8 mouse cellular contexts compared by ENCODE assay signal in the genomic region with DNA sequence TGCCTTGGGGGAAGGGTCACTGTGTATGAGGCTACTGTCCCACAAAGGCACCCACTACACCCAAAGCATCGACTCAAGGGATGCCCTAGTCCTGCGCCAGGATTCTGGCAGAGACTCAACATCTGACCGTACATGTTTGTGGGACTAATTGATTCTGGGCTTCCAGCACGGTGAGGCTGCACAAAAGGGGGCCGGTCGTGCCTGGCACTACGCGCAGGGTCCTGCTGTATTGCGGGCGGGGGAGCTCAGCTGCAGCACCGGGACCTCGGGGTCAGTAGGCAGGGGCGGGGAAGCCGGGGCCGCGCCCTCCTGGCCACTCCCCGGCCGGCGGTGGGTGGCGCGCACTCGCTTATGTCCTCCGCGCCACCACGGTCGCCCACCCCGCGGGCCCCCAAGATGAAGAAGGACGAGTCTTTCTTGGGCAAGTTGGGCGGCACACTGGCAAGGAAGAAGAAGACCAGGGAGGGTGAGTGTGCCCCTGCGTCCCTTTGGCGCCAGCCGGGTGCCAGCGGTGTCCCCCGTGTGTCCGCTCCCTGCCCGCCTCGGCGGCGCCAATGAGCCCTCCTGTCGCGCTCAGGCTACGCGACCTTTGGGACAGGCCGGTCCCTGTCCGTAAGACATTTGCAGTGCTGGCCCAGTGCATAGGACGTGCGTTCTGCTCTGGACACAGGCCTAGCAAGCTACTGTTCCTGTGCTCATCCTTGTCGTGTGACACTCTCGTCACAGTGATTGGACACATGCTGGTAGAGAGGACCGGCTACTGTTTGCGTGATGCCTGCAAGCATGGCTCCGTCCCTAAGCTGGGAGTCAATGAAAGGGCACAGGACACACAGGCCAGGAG. TPM values are rescaled to one million over a fixed set of nuclear protein-coding genes. Genes with fewer than 3 reads are reported as not detected.
DNase-seq lines count a peak whose midpoint lies in the region; ATAC-seq and TF ChIP-seq lines count a peak whose summit lies in the region.

Gene Parvb, plus strand, starts transcription at position 323 of the 841 bp plus-strand sequence.

- peak within 1 kb of the TSS; percentile 69 to 80 for H3K4me3 ChIP-seq in ES-E14 (ENCODE audit: insufficient read depth in 1 of 2, low read depth in 1 of 2, low read length in 2 of 2, poor library complexity in 1 of 2, severe bottlenecking in 1 of 2)
- H3K4me3 ChIP-seq in forebrain, embryonic 10.5 days: peak within 1 kb of the TSS; percentile 65
- H3K4me3 ChIP-seq in heart, embryonic 14.5 days (ENCODE audit: control insufficient read depth in 1 of 2, insufficient read depth in 1 of 2, low read depth in 1 of 2, low read length in 2 of 2): peak within 1 kb of the TSS; percentile 63 to 65
- peak within 1 kb of the TSS; percentile 78 for H3K4me3 ChIP-seq in liver, embryonic 13.5 days (replicated peaks)

- H3K4me2 ChIP-seq in heart, embryonic 14.5 days (ENCODE audit: low read length): peak within 1 kb of the TSS; percentile 85
- peak within 1 kb of the TSS; percentile 96 for H3K4me2 ChIP-seq in liver, embryonic 13.5 days

- no peak for TF ChIP-seq CTCF in brain, embryonic 14.5 days (IDR thresholded peaks at IDR 0.05; ENCODE audit: borderline replicate concordance, extremely low read depth, insufficient read depth, insufficient read length)

- peaks cover 58% of the 10 kb centered on the region for H3K27me3 ChIP-seq in forebrain, embryonic 10.5 days (ENCODE audit: poor library complexity, severe bottlenecking)
- H3K27me3 ChIP-seq in heart, embryonic 14.5 days (ENCODE audit: control insufficient read depth, insufficient read depth, low read length): no peaks in the 10 kb centered on the region
- H3K27me3 ChIP-seq in liver, embryonic 13.5 days: 0 out of 2 replicates have a peak, but pooled peaks cover 3% of the 10 kb centered on the region

- ATAC-seq in heart, embryonic 14.5 days (ENCODE audit: insufficient number of reproducible peaks, insufficient read depth, low FRiP score, low read depth): peak; percentile 69
- peak; percentile 71 for ATAC-seq in liver, embryonic 13.5 days (ENCODE audit: low read depth)
- ATAC-seq in CD4-positive, CD25-positive, alpha-beta regulatory T cell, adult 4 months: no peak

- no peak for DNase-seq in ES-E14 (ENCODE audit: low read depth, low spot score)
- peak; percentile 81 for DNase-seq in brain, embryonic 14.5 days (ENCODE audit: low read depth)
- peak; percentile 56 for DNase-seq in forebrain, embryonic 10.5 days (ENCODE audit: extremely low spot score, low spot score)
- peak; percentile 76 for DNase-seq in kidney, postnatal 10 days
- peak; percentile 58 for DNase-seq in liver, embryonic 13.5 days
- peak; percentile 71 for DNase-seq in neural tube, embryonic 10.5 days (ENCODE audit: extremely low spot score, low spot score)

- H3K9ac ChIP-seq in ES-E14 (ENCODE audit: insufficient read depth, low read depth, low read length, poor library complexity, severe bottlenecking): peak within 1 kb of the TSS; percentile 63
- peak within 1 kb of the TSS; percentile 80 for H3K9ac ChIP-seq in heart, embryonic 14.5 days (ENCODE audit: low read length)
- H3K9ac ChIP-seq in liver, embryonic 13.5 days: peak within 1 kb of the TSS; percentile 80

- under 1% methylated on average over 53 of the region's 53 CpGs for WGBS in forebrain, embryonic 10.5 days
- under 1% methylated on average over 52 of the region's 53 CpGs for WGBS in heart, embryonic 14.5 days
- WGBS in liver, embryonic 13.5 days (ENCODE audit: insufficient replicate concordance): 1% methylated on average over 53 of the region's 53 CpGs

- in situ Hi-C loops in ES-E14 (cut with MboI; ENCODE audit: low sequenced_read_pairs in 2 of 2, unreplicated experiment in 2 of 2): no loop called here

- peaks cover 6 to 17% of the 10 kb centered on the region in 2 experiments; a peak in 3 of 4 replicates for H3K4me1 ChIP-seq in ES-E14 (ENCODE audit: control insufficient read depth in 2 of 2, insufficient read depth in 2 of 2, low read length in 2 of 2, poor library complexity in 1 of 2)
- peaks cover 37% of the 10 kb centered on the region for H3K4me1 ChIP-seq in forebrain, embryonic 10.5 days
- peaks cover 15 to 20% of the 10 kb centered on the region in 2 experiments for H3K4me1 ChIP-seq in heart, embryonic 14.5 days (ENCODE audit: control insufficient read depth in 2 of 2, insufficient read depth in 2 of 2, low read length in 2 of 2)
- H3K4me1 ChIP-seq in liver, embryonic 13.5 days (replicated peaks): peaks cover 60% of the 10 kb centered on the region

- TF ChIP-seq POLR2A in brain, embryonic 14.5 days (IDR thresholded peaks at IDR 0.05; ENCODE audit: borderline replicate concordance, extremely low read depth, insufficient read depth, insufficient read length, poor library complexity, severe bottlenecking): no peak

- H3K36me3 ChIP-seq in ES-E14 (ENCODE audit: control insufficient read depth, insufficient read depth, low read length, poor library complexity, severe bottlenecking): no peaks in the 10 kb centered on the region
- no peaks in the 10 kb centered on the region for H3K36me3 ChIP-seq in forebrain, embryonic 10.5 days (replicated peaks)
- H3K36me3 ChIP-seq in heart, embryonic 14.5 days (ENCODE audit: control insufficient read depth, insufficient read depth, low read length): 0 out of 2 replicates have a peak, but pooled peaks cover 3% of the 10 kb centered on the region
- H3K36me3 ChIP-seq in liver, embryonic 13.5 days: peaks cover 5% of the 10 kb centered on the region; the same call in 1 of the 2 replicates

- peak within 1 kb of the TSS; percentile 77 for H3K27ac ChIP-seq in ES-E14 (ENCODE audit: insufficient read depth, low read depth, low read length, poor library complexity, severe bottlenecking)
- H3K27ac ChIP-seq in forebrain, embryonic 10.5 days: peak within 1 kb of the TSS; percentile 82
- H3K27ac ChIP-seq in heart, embryonic 14.5 days (replicated peaks in 1 of 2; ENCODE audit: control insufficient read depth in 1 of 2, insufficient read depth in 1 of 2, low read depth in 2 of 2, low read length in 2 of 2): peak within 1 kb of the TSS; percentile 52 to 81
- peak within 1 kb of the TSS; percentile 89 for H3K27ac ChIP-seq in liver, embryonic 13.5 days

- H3K9me3 ChIP-seq in ES-E14 (ENCODE audit: control insufficient read depth, insufficient read depth, low read depth, low read length): no peaks in the 10 kb centered on the region
- no peaks in the 10 kb centered on the region; the same call in 1 of the 2 replicates for H3K9me3 ChIP-seq in forebrain, embryonic 10.5 days
- no peaks in the 10 kb centered on the region for H3K9me3 ChIP-seq in heart, embryonic 14.5 days (ENCODE audit: control insufficient read depth, low read length)
- H3K9me3 ChIP-seq in liver, embryonic 13.5 days (replicated peaks): no peaks in the 10 kb centered on the region

TF ChIP-seq in ES-E14, 5 proteins besides CTCF, POLR2A, EP300 and RAD21:
- TF ChIP-seq CHD2 (IDR thresholded peaks at IDR 0.05; ENCODE audit: low read depth, low read length) (no peak), MAFK (IDR thresholded peaks at IDR 0.05; ENCODE audit: insufficient read depth, low read depth, low read length) (no peak), HCFC1 (IDR thresholded peaks at IDR 0.05; ENCODE audit: borderline replicate concordance, insufficient read depth, low read length) (no peak), ZC3H11A (IDR thresholded peaks at IDR 0.05; ENCODE audit: borderline replicate concordance, low read depth, low read length) (no peak), ZNF384 (IDR thresholded peaks at IDR 0.05; ENCODE audit: low read depth, low read length) (no peak)

RNA-seq across cellular contexts. Expression of gene Parvb, which starts in this region (rescaled TPM):
- total RNA-seq in ES-E14 (2012; rRNA removed): 10.8 and 18.6 TPM in 2 replicates
- 11.5 and 19.3 TPM in 2 replicates for polyA plus RNA-seq in brain, embryonic 14.5 days (2012; rRNA removed)
- polyA plus RNA-seq in forebrain, embryonic 10.5 days (2016; fragmentation: Nextera tagmentation; extraction: Ambion mirVana): 3.3 and 4.4 TPM in 2 replicates
- 15.1 and 18.5 TPM in 2 replicates for polyA plus RNA-seq in heart, embryonic 14.5 days (2014; fragmentation: Nextera tagmentation; extraction: Ambion mirVana)
- polyA plus RNA-seq in liver, embryonic 13.5 days (2015; fragmentation: Nextera tagmentation; extraction: Ambion mirVana): 6.7 and 8.1 TPM in 2 replicates
- polyA plus RNA-seq in CD4-positive, CD25-positive, alpha-beta regulatory T cell, adult 4 months (2017; shearing (Covaris generic)): 1 to 10 TPM in 1 of 2 experiments, not detected in 1; 2.4 TPM
